Mouse (Mus musculus): ENCODE data around the gene Ttc1. TPM values are rescaled to one million over a fixed set of nuclear protein-coding genes. Genes with fewer than 3 reads are reported as not detected.

Ttc1 gene
- total RNA-seq, 1 experiment from 2014 or later, result 101 TPM

GRCm38 (mm10) chr11:43727796-43728195 is 20.0 kb downstream of the Ttc1 start:
- ATAC-seq (replicated peaks in 1 of 2; ENCODE audit: insufficient read depth in 1 of 2, low FRiP score in 2 of 2, low TSS enrichment in 1 of 2, low read depth in 1 of 2, poor library complexity in 2 of 2, severe bottlenecking in 2 of 2), result peak; percentile 68 to 69

GRCm38 (mm10) chr11:43723411-43723810 is 24.4 kb downstream of the Ttc1 start:
- no peak for ATAC-seq (replicated peaks in 1 of 2; ENCODE audit: insufficient read depth in 1 of 2, low FRiP score in 2 of 2, low TSS enrichment in 1 of 2, low read depth in 1 of 2, poor library complexity in 2 of 2, severe bottlenecking in 2 of 2)

GRCm38 (mm10) chr11:43712178-43712577 is 35.6 kb downstream of the Ttc1 start:
- ATAC-seq (replicated peaks in 1 of 2; ENCODE audit: insufficient read depth in 1 of 2, low FRiP score in 2 of 2, low TSS enrichment in 1 of 2, low read depth in 1 of 2, poor library complexity in 2 of 2, severe bottlenecking in 2 of 2), result no peak

GRCm38 (mm10) chr11:43708409-43708808 is 39.4 kb downstream of the Ttc1 start:
- no peak for ATAC-seq (replicated peaks in 1 of 2; ENCODE audit: insufficient read depth in 1 of 2, low FRiP score in 2 of 2, low TSS enrichment in 1 of 2, low read depth in 1 of 2, poor library complexity in 2 of 2, severe bottlenecking in 2 of 2)

- no peak for ATAC-seq (replicated peaks in 1 of 2; ENCODE audit: insufficient read depth in 1 of 2, low FRiP score in 2 of 2, low TSS enrichment in 1 of 2, low read depth in 1 of 2, poor library complexity in 2 of 2, severe bottlenecking in 2 of 2)
Measured at GRCm38 (mm10) chr11:43705751-43706150, 42.1 kb downstream of the Ttc1 start.

- ATAC-seq (replicated peaks in 1 of 2; ENCODE audit: insufficient read depth in 1 of 2, low FRiP score in 2 of 2, low TSS enrichment in 1 of 2, low read depth in 1 of 2, poor library complexity in 2 of 2, severe bottlenecking in 2 of 2), result peak; percentile 43 to 62
Measured at GRCm38 (mm10) chr11:43703552-43703951, 44.3 kb downstream of the Ttc1 start.

- ATAC-seq (replicated peaks in 1 of 2; ENCODE audit: insufficient read depth in 1 of 2, low FRiP score in 2 of 2, low TSS enrichment in 1 of 2, low read depth in 1 of 2, poor library complexity in 2 of 2, severe bottlenecking in 2 of 2), result no peak
Measured at GRCm38 (mm10) chr11:43700291-43700690, 47.5 kb downstream of the Ttc1 start.

- ATAC-seq (replicated peaks in 1 of 2; ENCODE audit: insufficient read depth in 1 of 2, low FRiP score in 2 of 2, low TSS enrichment in 1 of 2, low read depth in 1 of 2, poor library complexity in 2 of 2, severe bottlenecking in 2 of 2), result peak; percentile 64 to 76; a peak in 3 of 4 replicates
Measured at GRCm38 (mm10) chr11:43698621-43699020, 49.2 kb downstream of the Ttc1 start.

- no peak for ATAC-seq (replicated peaks in 1 of 2; ENCODE audit: insufficient read depth in 1 of 2, low FRiP score in 2 of 2, low TSS enrichment in 1 of 2, low read depth in 1 of 2, poor library complexity in 2 of 2, severe bottlenecking in 2 of 2)
Measured at GRCm38 (mm10) chr11:43696623-43697022, 51.2 kb downstream of the Ttc1 start.

- ATAC-seq (replicated peaks in 1 of 2; ENCODE audit: insufficient read depth in 1 of 2, low FRiP score in 2 of 2, low TSS enrichment in 1 of 2, low read depth in 1 of 2, poor library complexity in 2 of 2, severe bottlenecking in 2 of 2), result no peak
Measured at GRCm38 (mm10) chr11:43688850-43689249, 59.0 kb downstream of the Ttc1 start.

GRCm38 (mm10) chr11:43682415-43683217 is 65.2 kb downstream of the Ttc1 start:
- ATAC-seq (replicated peaks in 1 of 2; ENCODE audit: insufficient read depth in 1 of 2, low FRiP score in 2 of 2, low TSS enrichment in 1 of 2, low read depth in 1 of 2, poor library complexity in 2 of 2, severe bottlenecking in 2 of 2), result no peak

GRCm38 (mm10) chr11:43681472-43682414 is 66.1 kb downstream of the Ttc1 start, which contains the start of gene Pwwp2a:
Gene Pwwp2a, plus strand, starts transcription at chr11:43681998.
- peak; percentile 99 for ATAC-seq (replicated peaks in 1 of 2; ENCODE audit: insufficient read depth in 1 of 2, low FRiP score in 2 of 2, low TSS enrichment in 1 of 2, low read depth in 1 of 2, poor library complexity in 2 of 2, severe bottlenecking in 2 of 2)

Other genes starting within 250 kb of the Ttc1 start
- 2.5 and 3.1 TPM in 2 replicates for gene Ccnjl, start 219.2 kb downstream of the Ttc1 start, total RNA-seq (2017)
- 0.40 and 1.3 TPM in 2 replicates for gene 4933415A04Rik, start 161.0 kb downstream of the Ttc1 start, total RNA-seq (2017)
- gene Fabp6, start 146.5 kb downstream of the Ttc1 start, total RNA-seq (2017), result not detected in 2 replicates
- gene Pwwp2a, start 66.0 kb downstream of the Ttc1 start, total RNA-seq (2017), result 49.5 and 51.0 TPM in 2 replicates
- not detected in 2 replicates for gene Adra1b, start 153.2 kb upstream of the Ttc1 start, total RNA-seq (2017)